Mouse (Mus musculus): ENCODE measurements around the gene Nploc4. TPM values are rescaled to one million over a fixed set of nuclear protein-coding genes. Genes with fewer than 3 reads are reported as not detected.
"Not testable (repeated sequence)": the region's sequence is repeated elsewhere in the genome, so short reads cannot be mapped to it uniquely, and the experiment has no call there.

Gene Nploc4
- polyA plus RNA-seq, 1 experiment from 2014 or later, result 41.3 TPM

- whole genome bisulfite sequencing, result 1% methylated on average over 68 of the region's 68 CpGs
- Histone ChIP-seq H3K27me3 (ENCODE audit: control insufficient read depth, insufficient read depth, low read length) (no peaks in the 10 kb centered on the region), H3K9me3 (ENCODE audit: control insufficient read depth, low read length) (no peaks in the 10 kb centered on the region), H3K27ac (replicated peaks; ENCODE audit: low read depth, low read length) (peak overlapping the region; percentile 100), H3K9ac (replicated peaks; ENCODE audit: low read length) (peak overlapping the region; percentile 100), H3K4me1 (ENCODE audit: control insufficient read depth, insufficient read depth, low read length) (peaks cover 28% of the 10 kb centered on the region), H3K4me3 (replicated peaks; ENCODE audit: low read depth, low read length) (peak overlapping the region; percentile 100), H3K4me2 (ENCODE audit: low read length) (peak overlapping the region; percentile 99), H3K36me3 (ENCODE audit: control insufficient read depth, insufficient read depth, low read length) (peaks cover 14% of the 10 kb centered on the region)
- DNase-seq (peak; percentile 96), ATAC-seq (ENCODE audit: low FRiP score, low TSS enrichment) (peak; percentile 67)
Measured at GRCm38 (mm10) chr11:120349986-120350702, 87.4 kb downstream of the Nploc4 start.

- DNase-seq (peak; percentile 68), ATAC-seq (ENCODE audit: low FRiP score, low TSS enrichment) (0 out of 2 replicates have a peak, but pooled peaks have one; percentile 2)
- Histone ChIP-seq H3K4me1 (ENCODE audit: control insufficient read depth, insufficient read depth, low read length) (peaks cover 31% of the 10 kb centered on the region), H3K4me3 (replicated peaks; ENCODE audit: low read depth, low read length) (peak overlapping the region; percentile 100), H3K9me3 (ENCODE audit: control insufficient read depth, low read length) (no peaks in the 10 kb centered on the region), H3K36me3 (ENCODE audit: control insufficient read depth, insufficient read depth, low read length) (peaks cover 21% of the 10 kb centered on the region), H3K27me3 (ENCODE audit: control insufficient read depth, insufficient read depth, low read length) (no peaks in the 10 kb centered on the region), H3K27ac (replicated peaks; ENCODE audit: low read depth, low read length) (peak overlapping the region; percentile 100), H3K9ac (replicated peaks; ENCODE audit: low read length) (peak overlapping the region; percentile 100), H3K4me2 (ENCODE audit: low read length) (peak overlapping the region; percentile 99)
- 3% methylated on average over 16 of the region's 16 CpGs for WGBS
Measured at GRCm38 (mm10) chr11:120349371-120349985, 88.0 kb downstream of the Nploc4 start.

- WGBS, result 5% methylated on average over 53 of the region's 53 CpGs
- Histone ChIP-seq H3K27ac (replicated peaks; ENCODE audit: low read depth, low read length) (peak overlapping the region; percentile 100), H3K4me2 (ENCODE audit: low read length) (peak overlapping the region; percentile 99), H3K4me1 (ENCODE audit: control insufficient read depth, insufficient read depth, low read length) (peaks cover 31% of the 10 kb centered on the region), H3K36me3 (ENCODE audit: control insufficient read depth, insufficient read depth, low read length) (peaks cover 27% of the 10 kb centered on the region), H3K9me3 (ENCODE audit: control insufficient read depth, low read length) (no peaks in the 10 kb centered on the region), H3K27me3 (ENCODE audit: control insufficient read depth, insufficient read depth, low read length) (no peaks in the 10 kb centered on the region), H3K9ac (replicated peaks; ENCODE audit: low read length) (peak overlapping the region; percentile 100), H3K4me3 (replicated peaks; ENCODE audit: low read depth, low read length) (peak overlapping the region; percentile 100)
- DNase-seq, result peak; percentile 81
- no peak; the same call in none of the 2 replicates for ATAC-seq (ENCODE audit: low FRiP score, low TSS enrichment)
Measured at GRCm38 (mm10) chr11:120348684-120349370, 88.7 kb downstream of the Nploc4 start.

GRCm38 (mm10) chr11:120347791-120348683 is 89.5 kb downstream of the Nploc4 start, which contains the start of gene Actg1:
Actg1 (minus strand) TSS chr11:120348542.
- Histone ChIP-seq H3K9ac (replicated peaks; ENCODE audit: low read length) (peak within 1 kb of the TSS; percentile 100), H3K4me2 (ENCODE audit: low read length) (peak within 1 kb of the TSS; percentile 99), H3K27me3 (ENCODE audit: control insufficient read depth, insufficient read depth, low read length) (no peaks in the 10 kb centered on the region), H3K4me1 (ENCODE audit: control insufficient read depth, insufficient read depth, low read length) (peaks cover 29% of the 10 kb centered on the region), H3K4me3 (replicated peaks; ENCODE audit: low read depth, low read length) (peak within 1 kb of the TSS; percentile 100), H3K36me3 (ENCODE audit: control insufficient read depth, insufficient read depth, low read length) (peaks cover 28% of the 10 kb centered on the region), H3K27ac (replicated peaks; ENCODE audit: low read depth, low read length) (peak within 1 kb of the TSS; percentile 100), H3K9me3 (ENCODE audit: control insufficient read depth, low read length) (no peaks in the 10 kb centered on the region)
- 4% methylated on average over 102 of the region's 103 CpGs for WGBS
- DNase-seq (peak; percentile 97), ATAC-seq (ENCODE audit: low FRiP score, low TSS enrichment) (peak; percentile 87)

GRCm38 (mm10) chr11:120347301-120347700 is 90.2 kb downstream of the Nploc4 start:
- H3K4me1 ChIP-seq (ENCODE audit: control insufficient read depth, insufficient read depth, low read length), result peaks cover 23% of the 10 kb centered on the region
- peak overlapping the region; percentile 100 for H3K4me3 ChIP-seq (replicated peaks; ENCODE audit: low read depth, low read length)
- WGBS, result 8% methylated on average over 10 of the region's 10 CpGs
- H3K27me3 ChIP-seq (ENCODE audit: control insufficient read depth, insufficient read depth, low read length), result no peaks in the 10 kb centered on the region
- H3K4me2 ChIP-seq (ENCODE audit: low read length), result peak overlapping the region; percentile 99
- peak overlapping the region; percentile 100 for H3K27ac ChIP-seq (replicated peaks; ENCODE audit: low read depth, low read length)
- H3K36me3 ChIP-seq (ENCODE audit: control insufficient read depth, insufficient read depth, low read length), result peaks cover 28% of the 10 kb centered on the region
- H3K9me3 ChIP-seq (ENCODE audit: control insufficient read depth, low read length), result no peaks in the 10 kb centered on the region
- peak overlapping the region; percentile 100 for H3K9ac ChIP-seq (replicated peaks; ENCODE audit: low read length)
- no peak for ATAC-seq (ENCODE audit: low FRiP score, low TSS enrichment)
- DNase-seq, result peak; percentile 37

GRCm38 (mm10) chr11:120346383-120347034 is 91.0 kb downstream of the Nploc4 start:
- H3K4me3 ChIP-seq (replicated peaks; ENCODE audit: low read depth, low read length), result peak overlapping the region; percentile 45
- WGBS, result 68% methylated on average over 10 of the region's 13 CpGs
- H3K27ac ChIP-seq (replicated peaks; ENCODE audit: low read depth, low read length); ATAC-seq (ENCODE audit: low FRiP score, low TSS enrichment); H3K27me3 ChIP-seq (ENCODE audit: control insufficient read depth, insufficient read depth, low read length); H3K9me3 ChIP-seq (ENCODE audit: control insufficient read depth, low read length); DNase-seq: not testable (repeated sequence)
- peak overlapping the region; percentile 43 for H3K9ac ChIP-seq (replicated peaks; ENCODE audit: low read length)
- H3K4me2 ChIP-seq (ENCODE audit: low read length), result peak overlapping the region; percentile 70
- peaks cover 23% of the 10 kb centered on the region for H3K4me1 ChIP-seq (ENCODE audit: control insufficient read depth, insufficient read depth, low read length)
- peaks cover 28% of the 10 kb centered on the region for H3K36me3 ChIP-seq (ENCODE audit: control insufficient read depth, insufficient read depth, low read length)

GRCm38 (mm10) chr11:120345067-120345681 is 92.3 kb downstream of the Nploc4 start:
- peaks cover 28% of the 10 kb centered on the region for H3K36me3 ChIP-seq (ENCODE audit: control insufficient read depth, insufficient read depth, low read length)
- no peak for DNase-seq
- peak overlapping the region; percentile 36 for H3K9ac ChIP-seq (replicated peaks; ENCODE audit: low read length)
- H3K27ac ChIP-seq (replicated peaks; ENCODE audit: low read depth, low read length), result peak overlapping the region; percentile 26; the same call in 1 of the 2 replicates
- no peaks in the 10 kb centered on the region for H3K9me3 ChIP-seq (ENCODE audit: control insufficient read depth, low read length)
- 33% methylated on average over 1 of the region's 1 CpGs for WGBS
- peak overlapping the region; percentile 86 for H3K4me2 ChIP-seq (ENCODE audit: low read length)
- H3K4me1 ChIP-seq (ENCODE audit: control insufficient read depth, insufficient read depth, low read length), result peaks cover 13% of the 10 kb centered on the region
- ATAC-seq (ENCODE audit: low FRiP score, low TSS enrichment), result no peak
- H3K4me3 ChIP-seq (replicated peaks; ENCODE audit: low read depth, low read length), result peak overlapping the region; percentile 41
- no peaks in the 10 kb centered on the region for H3K27me3 ChIP-seq (ENCODE audit: control insufficient read depth, insufficient read depth, low read length)
